Mouse (Mus musculus) G1E (cell line): ENCODE data around the gene Nav1.
"Not testable (repeated sequence)": the region's sequence is repeated elsewhere in the genome, so short reads cannot be mapped to it uniquely, and the experiment has no call there.

Experiments used
- CTCF ChIP-seq: IDR thresholded peaks from 2 replicates; pipeline ENCODE4 v1.5.1; 2012; ENCODE audit warnings: low read depth, low read length, inconsistent platforms, mixed read lengths
- GATA1 ChIP-seq: IDR thresholded peaks from 2 replicates; pipeline ENCODE4 v1.6.1; 2012; ENCODE audit warnings: borderline replicate concordance, low read length, inconsistent platforms, mixed read lengths
- GATA2 ChIP-seq: IDR thresholded peaks from 2 replicates; pipeline ENCODE4 v1.6.1; 2012; ENCODE audit warnings: low read depth, low read length, inconsistent platforms, borderline replicate concordance
- POLR2AphosphoS5 ChIP-seq: IDR thresholded peaks from 2 replicates; pipeline ENCODE4 v1.6.1; 2012; ENCODE audit warnings: low read depth, low read length, inconsistent platforms; ENCODE audit not compliant: insufficient replicate concordance

DNA sequence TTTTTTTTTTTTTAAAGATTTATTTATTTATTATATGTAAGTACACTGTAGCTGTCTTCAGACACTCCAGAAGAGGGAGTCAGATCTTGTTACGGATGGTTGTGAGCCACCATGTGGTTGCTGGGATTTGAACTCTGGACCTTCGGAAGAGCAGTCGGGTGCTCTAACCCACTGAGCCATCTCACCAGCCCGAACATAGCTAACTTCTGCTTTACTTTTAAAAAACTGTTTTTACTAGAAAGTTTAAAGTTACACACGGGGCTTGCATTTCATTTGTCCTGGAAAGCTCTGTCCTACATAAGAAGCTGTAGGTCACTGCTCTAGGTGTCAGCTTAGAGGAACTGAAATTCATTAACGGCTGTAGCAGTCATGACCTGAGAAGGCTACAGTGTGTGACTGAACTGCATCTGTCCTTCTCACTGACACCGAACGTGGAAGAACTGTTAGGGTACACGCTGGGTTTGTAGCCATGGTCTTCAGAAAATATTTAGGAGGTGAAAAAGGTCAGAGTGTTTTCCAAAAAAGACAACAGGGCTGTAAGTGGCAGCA lies 122.5 kb downstream of the Nav1 start:
- not testable (repeated sequence) for TF ChIP-seq GATA2, CTCF, GATA1, POLR2AphosphoS5
